Mouse (Mus musculus): ENCODE data around the gene Odf3l2.
A peak's percentile ranks its signal among the peaks of the same experiment; 100 is the strongest.

Odf3l2 gene

DNA sequence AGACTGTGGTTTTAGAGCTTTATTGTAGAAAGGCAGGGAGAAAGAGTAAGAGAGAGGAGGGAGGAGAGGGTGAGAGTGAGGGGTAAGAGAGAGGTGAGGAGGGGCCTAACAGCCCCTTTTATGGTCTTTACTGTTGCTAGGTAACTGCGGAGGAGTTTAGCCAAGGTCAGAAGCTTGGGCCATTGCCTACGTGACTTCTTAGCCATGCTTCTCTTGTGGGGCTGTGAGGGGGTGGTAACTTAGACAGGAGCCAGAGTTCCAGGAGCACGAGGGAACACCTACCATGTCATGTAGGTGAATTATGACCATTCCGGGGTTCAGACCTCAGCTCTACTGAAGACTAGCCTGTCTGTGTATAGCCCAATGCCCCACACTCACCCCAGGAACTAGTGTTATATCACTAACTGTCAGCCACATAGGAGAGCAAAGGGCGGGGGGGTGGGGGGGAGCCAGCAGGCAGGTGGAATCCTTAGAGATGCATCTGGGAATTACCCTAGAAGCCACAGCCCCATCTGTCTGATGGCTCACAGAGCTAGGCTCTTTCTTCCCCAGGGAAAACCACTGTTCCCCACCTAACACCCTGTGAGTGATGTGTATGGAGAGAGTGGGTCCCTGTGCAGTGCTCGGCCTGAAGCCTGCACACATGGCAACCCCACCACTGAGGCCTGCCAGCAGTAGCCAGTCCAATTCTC lies 26.0 kb upstream of the Odf3l2 start:
- DNase-seq (ENCODE audit: low spot score): no peak

DNA sequence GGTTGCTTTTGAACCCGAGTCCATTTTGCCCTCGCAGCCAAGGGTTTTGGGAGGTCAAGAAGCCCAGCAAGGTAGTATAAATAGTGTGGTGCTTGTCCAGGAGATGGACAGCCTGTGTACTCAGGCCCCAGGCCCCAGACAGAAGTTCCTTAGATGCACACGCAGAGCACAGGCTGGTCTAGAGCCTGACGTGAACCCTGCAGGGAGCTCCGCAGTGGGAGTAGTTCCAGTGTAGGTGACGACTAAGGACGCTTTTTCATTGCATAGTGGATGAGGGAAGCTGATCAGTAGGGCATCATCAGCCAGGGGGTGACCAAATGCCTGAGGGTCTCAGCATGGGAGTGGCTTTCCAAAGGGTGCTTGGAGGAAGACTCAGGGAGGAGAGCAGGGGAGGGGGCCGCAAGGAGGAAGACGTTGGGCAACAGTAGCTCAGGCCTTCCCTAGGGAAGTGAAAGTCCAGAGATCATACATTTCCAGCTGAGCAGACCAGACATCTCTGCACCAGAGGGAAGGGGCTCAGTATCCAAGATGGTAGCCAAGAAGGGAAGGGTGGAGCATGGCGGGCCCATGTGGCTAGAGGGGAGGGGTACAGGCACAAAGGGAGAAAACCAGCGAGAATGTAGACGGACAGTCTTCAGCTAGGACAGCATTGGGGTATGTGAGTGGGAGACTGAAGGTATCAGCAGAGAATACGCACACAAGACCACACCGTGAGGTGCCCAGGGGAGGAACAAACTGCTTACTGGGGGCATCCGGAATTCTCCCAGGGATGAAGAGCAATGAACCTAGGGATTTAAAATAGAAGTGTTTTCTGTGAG lies 24.7 kb upstream of the Odf3l2 start:
- DNase-seq (ENCODE audit: low spot score): no peak

DNA sequence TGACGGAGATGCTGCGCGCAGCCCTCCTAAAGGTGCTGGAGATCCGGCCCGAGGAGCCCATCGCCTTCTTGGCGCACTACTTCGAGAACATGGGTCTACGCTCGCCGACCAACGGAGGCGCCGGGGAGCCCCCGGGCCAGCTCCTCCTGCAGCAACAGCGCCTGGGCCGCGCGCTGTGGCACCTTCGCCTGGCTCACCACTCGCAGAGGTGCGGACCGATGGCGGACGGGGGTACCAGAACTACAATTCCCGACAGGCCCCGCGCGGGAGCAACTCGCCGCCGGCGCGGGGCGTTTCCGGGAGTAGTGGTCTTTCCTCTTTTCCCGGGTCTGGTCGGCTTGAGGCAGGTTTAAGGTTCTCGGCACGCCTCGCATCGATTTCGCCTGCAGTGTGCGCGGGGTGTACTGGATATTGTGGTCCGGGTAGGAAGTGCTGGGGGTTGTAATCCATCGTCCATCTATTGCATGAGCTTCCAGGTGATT lies 24.1 kb upstream of the Odf3l2 start:
- peak; percentile 70 for DNase-seq (ENCODE audit: low spot score)

DNA sequence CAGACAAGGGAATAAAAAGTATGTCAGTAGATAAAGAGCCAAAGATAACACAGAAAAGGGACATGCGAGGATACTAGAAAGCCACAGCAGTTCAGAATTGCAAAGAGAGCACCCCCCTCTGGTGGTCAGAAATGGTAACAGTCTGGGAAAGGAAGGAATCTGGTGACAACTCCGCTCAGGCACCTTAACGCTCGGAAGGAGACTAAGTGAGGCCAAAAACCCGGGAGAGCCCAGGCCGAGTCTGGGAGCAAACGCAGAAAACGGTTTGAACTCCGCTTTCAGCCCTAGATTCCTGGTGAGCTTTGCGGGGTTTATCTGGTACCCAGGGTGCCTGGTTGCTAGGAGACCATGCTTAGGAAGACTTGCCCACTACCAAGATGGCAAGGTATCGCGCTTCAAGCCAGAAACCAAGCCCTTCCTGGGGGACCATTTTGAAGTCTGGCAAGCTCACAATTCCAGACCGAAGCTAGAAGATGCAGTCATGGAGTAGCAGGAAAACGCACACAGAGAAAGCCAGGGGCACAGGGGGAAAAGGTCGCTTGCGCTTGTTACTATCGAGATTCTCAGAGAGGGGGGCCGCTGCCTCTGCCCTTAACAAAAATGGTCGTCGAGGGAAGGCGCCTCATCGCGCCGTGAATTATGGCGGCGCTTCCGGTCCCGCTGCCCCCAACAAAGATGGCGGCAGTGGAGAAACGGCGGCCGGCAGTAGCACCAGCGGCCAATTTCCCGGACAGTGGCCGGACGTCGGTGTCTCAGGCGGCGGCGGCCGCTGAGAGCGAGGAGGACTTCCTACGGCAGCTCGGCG lies 23.4 kb upstream of the Odf3l2 start, which contains the start of gene Tpgs1:
Gene Tpgs1, plus strand, starts transcription at position 599 of the 805 bp plus-strand sequence.
- peak; percentile 83 for DNase-seq (ENCODE audit: low spot score)

DNA sequence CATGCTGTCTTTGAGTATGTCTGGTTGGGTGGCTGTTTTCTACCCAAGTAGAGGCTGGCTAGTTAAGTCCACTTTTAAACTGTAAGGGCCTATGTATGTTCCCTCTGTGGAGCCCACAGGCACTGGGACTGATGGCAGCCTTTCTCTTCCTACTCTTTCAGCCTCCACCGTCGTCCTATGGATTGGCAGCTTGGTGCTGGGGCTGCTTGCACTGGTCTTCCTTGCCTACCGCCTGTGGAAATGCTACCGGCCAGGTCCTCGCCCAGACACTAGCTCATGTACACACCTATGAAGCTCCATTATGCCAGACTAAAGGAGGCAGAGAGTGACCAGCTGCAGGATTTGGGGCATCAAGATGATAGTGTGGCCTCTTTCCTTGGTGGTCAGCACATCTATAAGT lies 22.5 kb upstream of the Odf3l2 start:
- no peak for DNase-seq (ENCODE audit: low spot score)

DNA sequence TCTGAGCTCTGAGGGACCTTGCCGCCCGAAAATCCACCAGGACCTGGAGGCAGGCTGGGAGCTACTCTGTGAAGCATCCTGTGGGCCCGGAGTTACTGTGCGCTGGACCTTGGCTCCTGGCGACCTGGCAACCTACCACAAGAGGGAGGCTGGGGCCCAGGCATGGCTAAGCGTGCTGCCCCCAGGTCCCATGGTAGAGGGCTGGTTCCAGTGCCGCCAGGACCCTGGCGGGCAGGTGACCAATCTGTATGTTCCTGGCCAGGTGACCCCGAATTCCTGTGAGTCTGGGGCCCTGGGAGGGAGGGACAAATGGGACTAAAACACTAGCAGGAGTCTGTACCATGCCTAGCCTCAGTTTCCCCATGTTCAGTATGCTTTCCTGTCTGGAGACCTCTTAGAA lies 21.0 kb upstream of the Odf3l2 start:
- no peak for DNase-seq (ENCODE audit: low spot score)

DNA sequence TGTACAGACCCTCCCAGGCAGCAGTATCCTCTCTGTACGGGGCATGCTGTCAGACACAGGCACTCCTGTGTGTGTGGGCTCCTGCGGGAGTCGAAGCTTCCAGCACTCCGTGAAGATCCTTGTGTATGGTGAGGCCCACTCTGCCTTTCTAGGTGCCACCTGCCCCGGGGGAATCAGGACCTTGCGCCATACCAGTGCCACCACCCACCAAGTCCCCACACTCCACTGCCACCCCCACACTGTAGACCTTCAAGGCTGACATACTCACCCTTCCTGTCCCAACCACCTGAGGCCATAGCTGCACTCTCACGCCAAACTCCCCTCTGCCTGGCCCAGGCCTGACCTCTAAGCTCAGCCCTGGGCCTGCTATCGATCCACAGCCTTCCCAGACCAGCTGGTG lies 19.5 kb upstream of the Odf3l2 start:
- no peak for DNase-seq (ENCODE audit: low spot score)

DNA sequence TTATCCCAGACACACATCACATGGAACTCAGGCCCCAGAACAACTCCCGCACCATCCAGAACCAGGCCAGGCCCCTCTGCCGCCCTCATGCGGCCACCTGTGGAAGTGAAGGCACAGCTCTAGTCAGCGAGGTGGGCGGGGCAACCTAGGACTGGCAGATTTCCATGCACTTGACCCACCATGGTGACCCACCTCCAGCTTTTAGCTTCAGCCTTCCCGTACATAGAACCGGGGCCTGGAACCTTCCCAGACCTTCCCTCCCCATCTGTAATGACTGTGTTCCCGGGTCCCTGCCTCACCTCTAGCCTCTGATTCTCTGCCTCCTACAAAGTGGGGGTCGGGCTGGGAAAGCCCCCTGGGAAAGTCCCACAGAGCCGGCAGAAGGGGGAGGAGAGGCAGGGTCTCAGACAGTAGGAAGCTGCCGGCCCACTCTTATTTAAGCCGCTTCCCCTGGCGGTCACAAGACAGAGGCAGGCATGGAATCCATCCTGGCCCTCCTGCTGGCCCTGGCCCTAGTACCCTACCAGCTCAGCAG lies 18.7 kb upstream of the Odf3l2 start, which contains the start of gene Madcam1:
Gene Madcam1, plus strand, starts transcription at position 429 of the 535 bp plus-strand sequence.
- DNase-seq (ENCODE audit: low spot score): peak; percentile 59

DNA sequence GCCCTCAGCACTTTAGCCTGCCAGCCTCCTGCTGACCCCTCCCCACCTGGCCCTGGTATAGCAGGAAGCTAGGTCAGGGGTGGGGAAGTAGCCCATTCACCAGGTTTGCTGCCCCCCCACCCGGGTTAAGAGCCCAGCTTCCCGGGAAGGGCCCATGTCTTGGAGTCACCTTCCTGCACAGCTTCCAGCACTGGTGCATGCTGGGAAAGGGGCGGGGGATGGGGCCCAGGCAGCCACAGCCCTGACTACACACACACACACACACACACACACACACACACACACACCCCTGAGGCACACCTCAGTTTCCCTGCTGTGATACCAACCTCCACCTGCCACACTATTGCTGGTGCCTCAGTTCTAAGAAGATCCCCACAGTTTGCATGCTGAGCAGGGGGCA lies 16.3 kb upstream of the Odf3l2 start:
- DNase-seq (ENCODE audit: low spot score): no peak

DNA sequence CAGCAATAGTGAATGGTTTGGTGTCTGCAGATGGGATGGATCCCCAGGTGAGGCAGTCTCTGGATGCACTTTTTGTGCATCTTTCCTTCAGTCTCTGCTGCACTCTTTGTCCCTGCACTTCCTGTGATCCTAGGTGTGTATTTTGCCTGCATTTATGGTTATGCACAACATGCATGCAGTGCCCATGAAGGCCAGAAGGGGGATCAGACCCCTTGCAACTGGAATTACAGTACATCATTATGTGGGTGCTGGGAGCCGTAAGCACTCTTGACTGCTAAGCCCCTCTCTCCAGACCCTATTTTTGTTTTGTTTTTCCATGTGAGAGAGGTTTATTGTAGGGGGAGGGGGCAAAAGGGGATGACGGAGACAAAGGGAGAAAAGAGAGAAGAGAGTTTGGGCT lies 14.8 kb upstream of the Odf3l2 start:
- no peak for DNase-seq (ENCODE audit: low spot score)

DNA sequence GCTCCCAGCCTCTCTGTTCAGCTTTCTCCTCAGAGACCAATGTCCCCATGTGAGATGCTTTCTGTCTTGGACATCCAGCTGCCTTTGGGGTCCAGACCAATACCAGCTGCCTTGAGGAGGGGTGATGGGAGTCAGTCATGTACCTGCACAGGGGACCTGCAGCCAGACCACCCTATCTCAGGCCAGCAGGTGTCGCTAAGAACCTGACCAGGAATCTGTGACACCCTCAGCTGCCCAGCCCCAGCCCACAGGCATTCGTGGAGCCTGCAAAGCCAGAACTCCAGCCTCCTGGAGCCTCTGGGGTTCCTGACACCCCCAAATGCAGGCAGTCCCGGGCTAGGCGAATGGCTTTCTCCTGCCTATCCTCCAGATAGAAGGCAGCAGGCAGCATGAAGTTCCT lies 13.3 kb upstream of the Odf3l2 start:
- no peak for DNase-seq (ENCODE audit: low spot score)

DNA sequence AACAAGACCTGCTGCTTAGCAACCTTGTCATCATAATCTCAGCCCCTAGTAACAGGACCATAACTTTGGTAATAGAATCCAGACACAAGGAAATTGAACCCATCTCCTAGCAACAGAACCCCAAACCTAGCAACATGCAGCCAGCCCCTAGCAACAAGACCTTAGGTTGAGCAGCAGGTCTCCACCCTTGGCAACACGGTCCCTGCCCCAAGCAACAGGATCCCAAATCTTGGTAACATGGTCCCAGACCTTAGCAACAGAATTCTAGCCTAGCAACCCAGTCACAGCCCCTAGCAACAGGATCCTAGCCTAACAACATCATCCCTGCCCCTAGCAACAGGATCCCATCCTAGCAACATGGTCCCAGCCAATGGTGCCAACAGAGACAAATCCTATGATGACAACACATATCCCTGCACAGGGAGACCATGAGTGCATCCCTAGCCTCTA lies 9.4 kb upstream of the Odf3l2 start:
- no peak for DNase-seq (ENCODE audit: low spot score)

DNA sequence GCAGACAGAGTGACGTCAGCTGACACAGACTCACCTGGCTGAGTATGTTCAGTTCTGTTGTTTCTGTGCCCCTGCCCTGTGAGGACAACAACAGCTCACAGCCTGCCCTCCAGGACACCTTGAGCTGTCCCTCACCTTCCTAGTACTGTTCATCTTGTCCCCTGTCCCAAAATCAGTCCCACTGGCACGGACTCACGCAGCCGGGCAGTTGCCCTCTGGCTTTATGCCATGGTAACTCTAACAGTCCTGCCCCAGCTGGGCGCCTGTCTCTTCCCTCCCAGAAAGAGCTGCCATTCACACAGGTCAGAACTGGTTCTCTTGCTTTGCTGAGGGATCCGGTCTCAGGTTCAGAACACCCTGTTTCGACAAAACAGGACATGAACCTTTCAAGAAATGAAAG lies 7.3 kb upstream of the Odf3l2 start:
- no peak for DNase-seq (ENCODE audit: low spot score)

DNA sequence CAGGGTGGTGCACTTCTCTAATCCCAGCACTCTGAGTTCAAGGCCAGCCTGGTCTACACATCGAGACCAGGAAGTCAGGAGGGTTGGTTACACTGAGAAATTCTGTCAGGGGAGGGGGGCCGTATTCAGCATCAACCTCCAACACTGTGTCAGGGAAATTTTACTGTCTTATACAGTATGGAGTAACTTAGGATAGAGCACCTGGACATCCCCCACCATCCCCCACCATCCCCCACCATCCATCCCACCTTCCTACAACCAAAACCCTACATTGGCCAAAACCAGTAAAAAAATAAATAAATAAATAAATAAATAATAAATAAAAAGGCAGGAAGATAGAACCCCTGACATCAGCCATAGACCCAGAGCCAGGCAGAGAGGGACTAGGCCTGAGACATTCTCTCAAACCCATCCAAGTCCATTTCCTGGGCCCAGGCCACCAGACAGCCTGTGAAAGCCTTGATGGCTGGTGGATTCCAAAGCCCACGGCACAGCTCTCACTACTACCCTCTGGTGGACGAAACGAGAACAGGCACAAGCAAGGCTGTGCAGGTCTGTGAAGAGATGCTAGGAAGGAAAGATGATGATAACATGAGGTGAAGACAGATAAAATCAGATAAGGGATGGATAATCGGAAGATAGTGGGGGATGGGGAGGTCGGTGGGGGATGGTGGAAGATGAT lies 3.7 kb upstream of the Odf3l2 start:
- DNase-seq (ENCODE audit: low spot score): peak; percentile 67

DNA sequence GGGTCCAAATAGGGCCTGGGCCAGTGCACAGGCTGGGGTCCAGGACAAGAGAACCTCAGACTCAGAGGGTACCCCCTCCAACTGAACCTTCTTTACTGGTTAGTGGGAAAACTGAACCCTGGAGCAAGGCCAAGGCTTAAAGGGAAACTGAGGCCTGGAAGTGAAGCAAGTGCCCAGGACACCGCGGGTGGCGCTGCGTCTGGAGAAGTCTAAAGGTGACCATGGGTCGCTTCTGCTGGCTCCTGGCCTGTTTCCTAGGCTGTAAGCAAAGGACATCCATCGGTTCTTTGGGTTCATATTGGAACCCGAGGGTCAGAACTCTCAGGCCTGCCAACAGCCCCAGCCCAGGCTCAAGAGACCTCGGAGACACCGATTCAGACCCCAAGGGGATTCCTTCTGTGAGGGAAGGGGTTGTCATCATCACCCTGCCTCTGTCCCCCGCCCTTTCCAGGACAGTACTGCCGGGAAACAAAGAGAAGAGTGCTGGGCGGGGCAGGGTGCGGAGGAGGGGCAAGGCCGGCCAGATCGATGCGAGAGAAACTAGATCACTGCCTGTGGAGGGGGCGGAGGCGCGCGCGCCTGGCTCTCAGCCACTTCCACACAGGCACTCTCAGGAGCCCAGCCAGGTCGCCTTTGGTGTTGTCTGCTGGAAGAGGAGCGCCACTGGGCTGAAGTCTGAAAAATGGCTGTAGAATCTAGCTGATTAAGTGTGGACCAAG lies 6.9 kb downstream of the Odf3l2 start:
- DNase-seq (ENCODE audit: low spot score): peak; percentile 8

DNA sequence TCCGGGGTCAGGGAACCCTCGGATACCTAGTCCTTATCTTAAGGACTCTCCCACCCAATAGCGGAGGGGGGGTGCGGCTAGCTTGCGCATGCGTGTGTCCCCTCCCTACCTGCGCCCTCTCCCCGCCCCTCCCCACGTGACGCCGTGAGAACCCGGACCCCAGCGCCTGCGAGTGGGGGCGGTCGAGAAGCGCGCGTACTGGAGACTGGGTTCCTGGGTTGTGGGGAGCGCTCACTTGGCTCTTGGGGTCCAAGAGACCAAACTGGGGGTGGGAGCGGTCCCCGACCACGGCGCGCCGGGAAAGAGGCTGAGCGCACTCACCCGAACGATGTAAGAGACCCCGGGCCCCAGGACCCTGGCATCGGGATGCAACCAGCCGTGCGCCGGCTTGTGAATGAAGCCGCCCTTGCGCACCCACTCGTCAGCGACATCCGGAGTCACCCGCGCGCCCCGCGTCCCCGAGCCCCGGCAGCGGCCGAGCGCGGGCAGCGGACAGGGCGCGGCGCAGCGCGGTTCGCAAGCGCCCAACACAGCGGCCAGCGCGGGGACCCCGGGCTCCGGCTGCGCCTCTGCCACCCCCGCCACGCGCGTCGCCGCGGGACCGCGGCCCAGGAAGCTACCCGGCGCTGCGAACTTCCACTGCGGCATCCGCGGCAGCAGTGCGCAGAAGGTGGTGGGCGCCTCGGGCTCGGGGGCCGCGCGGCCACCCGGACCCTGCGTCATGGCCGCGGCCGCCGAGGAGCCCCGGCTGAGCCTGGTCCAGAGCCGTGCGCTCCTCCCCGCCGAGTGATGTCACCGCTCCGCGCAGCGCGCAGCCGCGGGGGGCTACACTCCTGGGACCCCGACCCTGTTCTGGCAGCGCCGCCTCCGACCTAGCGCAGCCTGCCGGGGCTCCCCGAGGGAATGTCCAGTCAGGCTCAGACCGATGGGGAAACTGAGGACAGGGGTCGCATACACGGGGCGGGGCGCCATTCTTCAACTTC lies 8.1 kb downstream of the Odf3l2 start, which contains the start of gene Shc2:
Gene Shc2, minus strand, starts transcription at position 791 of the 983 bp plus-strand sequence.
- peak; percentile 14 for DNase-seq (ENCODE audit: low spot score)

DNA sequence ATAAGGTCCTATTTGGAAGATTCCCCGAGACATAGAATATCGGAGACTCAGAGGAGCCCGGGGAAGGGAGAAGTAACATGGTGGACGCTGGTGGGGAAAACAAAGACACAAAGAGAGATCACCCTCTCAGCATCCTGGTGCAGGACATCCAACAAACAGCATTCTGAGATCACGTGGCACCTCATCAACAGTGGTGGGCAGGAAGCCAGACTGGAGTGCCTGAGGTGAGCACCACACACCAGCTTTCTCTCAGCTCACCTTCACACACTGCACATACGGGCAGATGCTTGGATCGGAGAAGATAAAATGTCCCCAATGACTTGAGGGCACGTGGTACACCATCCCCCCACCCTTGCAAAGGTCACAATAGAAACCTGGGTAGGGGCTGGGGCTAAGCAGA lies 9.3 kb downstream of the Odf3l2 start:
- DNase-seq (ENCODE audit: low spot score): no peak

DNA sequence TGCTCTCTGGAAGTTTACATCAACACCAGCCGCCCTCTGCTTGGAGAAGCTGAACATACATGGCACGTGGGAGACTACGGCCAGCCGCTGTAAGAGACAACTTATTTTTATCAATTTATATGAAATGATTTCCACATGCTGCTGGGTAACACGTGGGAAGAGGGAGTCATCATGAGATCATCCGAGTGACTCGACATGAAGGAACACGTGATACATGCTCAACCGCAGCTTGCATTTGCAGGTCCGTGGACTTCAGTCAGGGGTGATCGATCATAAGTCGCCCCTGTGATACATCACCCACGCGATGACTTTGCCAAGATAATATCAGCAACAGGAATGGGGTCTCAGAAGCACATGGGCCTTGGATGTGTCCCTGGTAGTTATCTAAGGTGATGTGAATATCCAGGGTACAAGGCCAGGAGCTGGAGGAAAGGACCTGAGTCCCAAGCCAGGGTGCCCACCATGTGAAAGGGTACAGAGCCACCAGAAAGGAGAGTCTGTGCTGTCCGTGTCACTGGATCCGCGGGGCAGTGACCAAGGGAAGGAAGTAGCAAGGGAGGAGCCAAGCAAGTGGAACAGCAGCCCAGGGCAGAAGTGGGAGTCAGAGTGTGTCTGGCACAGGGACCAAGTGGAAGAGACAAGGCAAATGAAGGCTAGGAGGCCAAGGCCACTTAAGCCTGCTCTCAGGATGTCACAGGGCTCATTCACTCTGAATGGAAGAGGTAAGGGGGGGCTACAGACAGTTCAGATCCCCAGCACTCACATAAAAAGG lies 12.3 kb downstream of the Odf3l2 start:
- DNase-seq (ENCODE audit: low spot score): no peak

DNA sequence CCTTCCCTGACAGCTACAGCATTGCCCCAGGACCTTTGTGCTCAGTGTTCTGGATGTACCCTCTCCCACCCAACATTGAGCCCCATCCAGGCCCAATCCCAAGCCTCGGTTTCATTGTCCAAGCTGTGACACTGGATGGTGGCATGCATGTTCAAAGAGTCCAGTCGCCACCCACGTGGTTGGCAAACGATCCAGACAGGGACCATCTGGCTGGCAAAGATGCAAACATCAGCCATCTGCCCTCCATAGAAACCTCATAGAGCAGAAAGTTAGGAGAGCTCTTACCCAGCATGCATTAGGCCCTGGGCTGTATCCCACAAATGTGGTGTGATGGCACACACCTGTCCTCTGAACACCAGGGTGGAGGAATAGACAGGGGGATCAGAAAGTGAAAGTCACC lies 14.1 kb downstream of the Odf3l2 start:
- no peak for DNase-seq (ENCODE audit: low spot score)
